Mouse (Mus musculus) MEL (cell line): ENCODE measurements around the gene 2900011O08Rik. TPM values are rescaled to one million over a fixed set of nuclear protein-coding genes. Genes with fewer than 3 reads are reported as not detected.
A peak's percentile ranks its signal among the peaks of the same experiment; 100 is the strongest.

Experiments used
- DNase-seq: peaks from one replicate; pipeline ENCODE4 v3.0.0; 2011; ENCODE audit warnings: low read depth, low spot score
- H3K27ac ChIP-seq: 2 replicates; pipeline ENCODE4 v1.5.1; 2012; ENCODE audit warnings: low read depth, mild to moderate bottlenecking, control low read depth, low read length, moderate library complexity; ENCODE audit not compliant: control insufficient read depth
- H3K27me3 ChIP-seq, 2 experiments: fragments of 150-350 bp in 1 of 2; sonication (generic) in 1 of 2; 2 replicates each; pipeline ENCODE4 v1.6.1; 2012; ENCODE audit warnings: low read length in 2 of 2, mild to moderate bottlenecking in 2 of 2, improper control_type of control experiment in 1 of 2, moderate library complexity in 1 of 2; ENCODE audit not compliant: insufficient read depth in 2 of 2, control insufficient read depth in 1 of 2
- H3K36me3 ChIP-seq, 2 experiments: 2 replicates each; pipeline ENCODE4 v1.6.1; 2012 to 2014; ENCODE audit warnings: low read length in 2 of 2, improper control_type of control experiment in 1 of 2, inconsistent platforms in 1 of 2, mild to moderate bottlenecking in 1 of 2; ENCODE audit not compliant: insufficient read depth in 2 of 2, control insufficient read depth in 1 of 2
- H3K4me1 ChIP-seq, 2 experiments: fragments of 150-350 bp in 1 of 2; sonication (generic) in 1 of 2; 2 replicates each; pipeline ENCODE4 v1.6.1; 2012; ENCODE audit warnings: low read length in 2 of 2, improper control_type of control experiment in 1 of 2, mild to moderate bottlenecking in 1 of 2; ENCODE audit not compliant: insufficient read depth in 2 of 2, control insufficient read depth in 1 of 2
- H3K4me3 ChIP-seq, 2 experiments: fragments of 150-350 bp in 1 of 2; sonication (generic) in 1 of 2; 2 replicates each; pipeline ENCODE4 v1.5.1; 2012; ENCODE audit warnings: low read depth in 2 of 2, low read length in 2 of 2, mild to moderate bottlenecking in 2 of 2, moderate library complexity in 2 of 2, control low read depth in 1 of 2, improper control_type of control experiment in 1 of 2; ENCODE audit not compliant: control insufficient read depth in 1 of 2, insufficient read depth in 1 of 2
- H3K79me2 ChIP-seq: 2 replicates; pipeline ENCODE4 v1.6.1; 2012; ENCODE audit warnings: mild to moderate bottlenecking, low read length, moderate library complexity; ENCODE audit not compliant: control insufficient read depth, poor library complexity, insufficient read depth
- H3K9ac ChIP-seq: 2 replicates; pipeline ENCODE4 v1.6.1; 2012; ENCODE audit warnings: low read depth, mild to moderate bottlenecking, control low read depth, low read length, moderate library complexity; ENCODE audit not compliant: control insufficient read depth, poor library complexity, severe bottlenecking
- H3K9me3 ChIP-seq: fragments of 150-350 bp; sonication (generic); replicated peaks from 2 replicates; pipeline ENCODE4 v1.6.1; 2012; ENCODE audit warnings: mild to moderate bottlenecking, low read length, improper control_type of control experiment, moderate library complexity; ENCODE audit not compliant: insufficient read depth
- EP300 ChIP-seq, 2 experiments: IDR thresholded peaks; 2 replicates each; pipeline ENCODE4 v1.6.1; 2011; ENCODE audit warnings: improper control_type of control experiment in 2 of 2, low read length in 2 of 2, low read depth in 1 of 2, mild to moderate bottlenecking in 1 of 2
- GABPA ChIP-seq: IDR thresholded peaks from 2 replicates; pipeline ENCODE4 v1.6.1; 2012; ENCODE audit warnings: low read depth, mild to moderate bottlenecking, inconsistent platforms, low read length, improper control_type of control experiment, moderate library complexity
- GATA1 ChIP-seq: IDR thresholded peaks from 2 replicates; pipeline ENCODE4 v1.6.1; 2011; ENCODE audit warnings: low read depth, low read length, improper control_type of control experiment
- JUND ChIP-seq: IDR thresholded peaks from 2 replicates; pipeline ENCODE4 v1.6.1; 2011; ENCODE audit warnings: low read depth, mild to moderate bottlenecking, improper control_type of control experiment, low read length
- KAT2A ChIP-seq: conservative IDR thresholded peaks from 2 replicates; pipeline ENCODE4 v1.6.1; 2012; ENCODE audit warnings: low read depth, low read length, improper control_type of control experiment, inconsistent platforms
- MAFK ChIP-seq: IDR thresholded peaks from 2 replicates; pipeline ENCODE4 v1.6.1; 2011; ENCODE audit warnings: low read depth, mild to moderate bottlenecking, low read length, improper control_type of control experiment, borderline replicate concordance
- MYB ChIP-seq: IDR thresholded peaks from 2 replicates; pipeline ENCODE4 v1.6.1; 2011; ENCODE audit warnings: mild to moderate bottlenecking, low read depth, low read length, improper control_type of control experiment
- POLR2A ChIP-seq, 2 experiments: IDR thresholded peaks; 2 replicates each; pipeline ENCODE4 v1.6.1; 2011 to 2012; ENCODE audit warnings: low read length in 2 of 2, mild to moderate bottlenecking in 2 of 2, control low read depth in 1 of 2, improper control_type of control experiment in 1 of 2, low read depth in 1 of 2, moderate library complexity in 1 of 2; ENCODE audit not compliant: control insufficient read depth in 1 of 2, insufficient read depth in 1 of 2, poor library complexity in 1 of 2
- POLR2AphosphoS2 ChIP-seq: IDR thresholded peaks from 2 replicates; pipeline ENCODE4 v1.6.1; 2011; ENCODE audit warnings: low read length, improper control_type of control experiment
- RAD21 ChIP-seq: IDR thresholded peaks from 2 replicates; pipeline ENCODE4 v1.6.1; 2011; ENCODE audit warnings: mild to moderate bottlenecking, low read depth, low read length, improper control_type of control experiment
- RCOR1 ChIP-seq: IDR thresholded peaks from 2 replicates; pipeline ENCODE4 v1.6.1; 2012; ENCODE audit warnings: low read depth, mild to moderate bottlenecking, inconsistent platforms, low read length, improper control_type of control experiment
- SMC3 ChIP-seq: IDR thresholded peaks from 2 replicates; pipeline ENCODE4 v1.6.1; 2011; ENCODE audit warnings: low read depth, low read length, improper control_type of control experiment
- TAL1 ChIP-seq: IDR thresholded peaks from 2 replicates; pipeline ENCODE4 v1.6.1; 2012; ENCODE audit warnings: mild to moderate bottlenecking, inconsistent platforms, low read length, moderate library complexity, mixed read lengths
- TCF12 ChIP-seq: IDR thresholded peaks from 2 replicates; pipeline ENCODE4 v1.6.1; 2014; ENCODE audit warnings: low read depth, mild to moderate bottlenecking, inconsistent platforms, low read length, improper control_type of control experiment, moderate library complexity
- ZC3H11A ChIP-seq: IDR thresholded peaks from 2 replicates; pipeline ENCODE4 v1.6.1; 2012; ENCODE audit warnings: low read depth, mild to moderate bottlenecking, inconsistent platforms, low read length, improper control_type of control experiment
- ZKSCAN1 ChIP-seq: IDR thresholded peaks from 2 replicates; pipeline ENCODE4 v1.6.1; 2012; ENCODE audit warnings: low read depth, mild to moderate bottlenecking, inconsistent platforms, low read length, improper control_type of control experiment, moderate library complexity
- ZMIZ1 ChIP-seq: IDR thresholded peaks from 2 replicates; pipeline ENCODE4 v1.6.1; 2012; ENCODE audit warnings: low read depth, mild to moderate bottlenecking, inconsistent platforms, low read length, improper control_type of control experiment, moderate library complexity
- polyA plus RNA-seq, 2 experiments: library from polyadenylated mRNA; stranded (reverse) in 1 of 2; unstranded in 1 of 2; fragments of >175 nt in 1 of 2; fragments of >200 nt in 1 of 2; gene quantifications; 2 replicates each; pipeline versions ENCODE4 v1.2.1 to v1.2.4; 2012; ENCODE audit warnings: low replicate concordance in 2 of 2, low read depth in 1 of 2; ENCODE audit not compliant: insufficient read length in 2 of 2, insufficient read depth in 1 of 2, missing spikeins in 1 of 2
- total RNA-seq: library from RNA; depleted of rRNA; stranded (reverse); fragments of 300-350 nt; gene quantifications from 2 replicates; pipeline ENCODE4 v1.2.3, GENCODE M21; 2012

Gene 2900011O08Rik
- total and polyA plus RNA-seq, 3 experiments: 0.04 TPM; not detected in 2

DNA sequence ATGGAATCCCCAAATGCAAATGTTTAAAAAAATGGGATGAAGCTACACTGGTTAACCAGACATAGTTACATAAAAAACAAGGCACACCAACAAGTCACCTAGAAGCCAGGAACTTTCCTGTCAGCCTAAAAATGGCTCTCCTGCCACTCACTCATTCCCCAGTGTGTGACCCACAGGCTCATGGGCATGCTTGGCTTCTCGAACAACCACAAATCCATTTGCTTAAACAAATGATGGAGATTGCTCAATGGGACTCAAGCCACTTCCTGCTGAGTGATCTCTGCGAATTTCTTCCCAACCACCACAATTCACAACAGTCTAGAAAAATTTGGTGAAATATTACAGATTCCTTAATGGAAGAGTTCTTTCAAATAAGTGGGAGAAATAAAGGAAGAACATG is 124.5 kb downstream of the 2900011O08Rik start:
- Histone ChIP-seq H3K79me2 (no peaks in the 10 kb centered on the region), H3K9me3 (no peaks in the 10 kb centered on the region), H3K9ac (no peak overlapping the region), H3K27ac (no peak overlapping the region), H3K4me3 (no peak overlapping the region), H3K27me3 (no peaks in the 10 kb centered on the region), H3K4me1 (peaks cover 0 to 18% of the 10 kb centered on the region in 2 experiments; a peak in 3 of 4 replicates), H3K36me3 (peaks cover 2 to 20% of the 10 kb centered on the region in 2 experiments; a peak in 3 of 4 replicates)
- TF ChIP-seq ZMIZ1 (no peak), RAD21 (no peak), ZC3H11A (no peak)
- no peak for DNase-seq

DNA sequence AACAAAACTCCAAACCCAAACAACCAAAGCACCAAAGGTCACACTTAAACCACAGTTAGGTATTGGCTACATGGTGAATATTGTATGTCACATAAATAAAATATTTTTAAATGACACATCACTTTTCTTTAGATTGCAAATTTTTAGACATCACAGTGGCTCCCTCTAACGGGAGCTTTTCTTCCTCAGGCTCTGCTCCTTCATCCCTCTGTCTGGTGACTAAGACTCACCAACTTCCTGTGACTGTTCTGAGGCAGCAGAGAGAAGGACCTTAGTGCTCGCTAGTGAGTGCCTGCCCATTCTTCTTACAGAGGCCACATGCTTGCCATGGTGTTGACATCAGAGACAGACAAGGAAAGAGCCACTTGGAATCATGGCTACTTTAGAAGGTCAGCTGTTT is 125.7 kb downstream of the 2900011O08Rik start:
- Histone ChIP-seq H3K27ac (peak overlapping the region; percentile 27), H3K79me2 (no peaks in the 10 kb centered on the region), H3K4me1 (peaks cover 8 to 29% of the 10 kb centered on the region in 2 experiments), H3K36me3 (peaks cover 2 to 32% of the 10 kb centered on the region in 2 experiments; a peak in 3 of 4 replicates), H3K9me3 (no peaks in the 10 kb centered on the region), H3K27me3 (no peaks in the 10 kb centered on the region), H3K9ac (no peak overlapping the region), H3K4me3 (no peak overlapping the region)
- DNase-seq: no peak
- TF ChIP-seq ZKSCAN1 (no peak), GATA1 (no peak), POLR2AphosphoS2 (no peak), RCOR1 (no peak), GABPA (no peak), SMC3 (no peak), RAD21 (no peak), JUND (no peak), ZC3H11A (no peak), MYB (no peak), TCF12 (no peak), TAL1 (no peak), POLR2A (IDR thresholded peaks at IDR 0.05; ENCODE audit: control insufficient read depth in 1 of 2, insufficient read depth in 1 of 2, low read depth in 1 of 2, low read length in 2 of 2, poor library complexity in 1 of 2) (no peak), MAFK (no peak)

GRCm38 (mm10) chr16:14112742-14113141 is 126.3 kb downstream of the 2900011O08Rik start:
- no peak overlapping the region for H3K4me3 ChIP-seq
- peak overlapping the region; percentile 27 for H3K27ac ChIP-seq
- TF ChIP-seq TCF12 (no peak), KAT2A (no peak), EP300 (IDR thresholded peaks at IDR 0.05; ENCODE audit: low read depth in 1 of 2, low read length in 2 of 2) (peak; percentile 32 to 63; a peak in 2 of 4 replicates)
- no peaks in the 10 kb centered on the region for H3K79me2 ChIP-seq
- H3K27me3 ChIP-seq: no peaks in the 10 kb centered on the region
- DNase-seq: peak; percentile 83
- H3K36me3 ChIP-seq: peaks cover 2 to 36% of the 10 kb centered on the region in 2 experiments; a peak in 3 of 4 replicates
- H3K9me3 ChIP-seq: no peaks in the 10 kb centered on the region
- H3K4me1 ChIP-seq: peaks cover 12 to 34% of the 10 kb centered on the region in 2 experiments
- H3K9ac ChIP-seq: no peak overlapping the region
